Mouse (Mus musculus): ENCODE results near the gene Rexo5.

- TF ChIP-seq CTCF (IDR thresholded peaks at IDR 0.05; ENCODE audit: borderline replicate concordance, control insufficient read depth, extremely low read depth, insufficient read depth, low read length, poor library complexity) (no peak), POLR2A (IDR thresholded peaks at IDR 0.05; ENCODE audit: control insufficient read depth, extremely low read depth, insufficient read depth, low read length, poor library complexity) (no peak)
Observed at GRCm38 (mm10) chr7:119860971-119861334, 67.1 kb downstream of the Rexo5 start.
